In genomic region chr2:6904411-6904810, GRCm38 (mm10) we compare ENCODE assay signal across 21 mouse cellular contexts.
DNase-seq lines count a peak whose midpoint lies in the region; ATAC-seq lines count a peak whose summit lies in the region.
"Had no signal": no experiment of that assay in that cellular context is flagged by ENCODE, and none has a peak within 500 bp of the region (broad histone marks: within the 10 kb centered on the region; RNA-seq: fewer than 3 reads in every experiment).

No protein-coding gene starts in this region.

- ATAC-seq in forebrain, embryonic 15.5 days (replicated peaks), result no peak
- ATAC-seq in midbrain, embryonic 13.5 days, result no peak
- ATAC-seq: CD4-positive, CD25-positive, alpha-beta regulatory T cell, adult 4 months; intestine, postnatal 0 days had no signal

- H3K9me3 ChIP-seq in forebrain, embryonic 15.5 days, result no peaks in the 10 kb centered on the region
- H3K9me3 ChIP-seq in forebrain, embryonic 10.5 days, result no peaks in the 10 kb centered on the region
- H3K9me3 ChIP-seq in midbrain, embryonic 10.5 days (replicated peaks), result no peaks in the 10 kb centered on the region
- H3K9me3 ChIP-seq in midbrain, embryonic 13.5 days, result no peaks in the 10 kb centered on the region
- H3K9me3 ChIP-seq: embryonic facial prominence, embryonic 12.5 days; embryonic facial prominence, embryonic 15.5 days; forebrain, embryonic 12.5 days; hindbrain, embryonic 12.5 days; hindbrain, embryonic 15.5 days had no signal

- no peaks in the 10 kb centered on the region for H3K36me3 ChIP-seq in forebrain, embryonic 15.5 days
- no peaks in the 10 kb centered on the region for H3K36me3 ChIP-seq in forebrain, embryonic 10.5 days (replicated peaks)
- no peaks in the 10 kb centered on the region for H3K36me3 ChIP-seq in midbrain, embryonic 10.5 days
- H3K36me3 ChIP-seq in midbrain, embryonic 13.5 days, result no peaks in the 10 kb centered on the region
- H3K36me3 ChIP-seq: embryonic facial prominence, embryonic 12.5 days; embryonic facial prominence, embryonic 15.5 days; forebrain, embryonic 12.5 days; hindbrain, embryonic 12.5 days; hindbrain, embryonic 15.5 days had no signal

- no peak for DNase-seq in forebrain, embryonic 10.5 days (ENCODE audit: extremely low spot score, low spot score)
- DNase-seq in midbrain, embryonic 10.5 days (ENCODE audit: low spot score), result no peak
- peak; percentile 12 for DNase-seq in ZHBTc4 (ENCODE audit: low read depth, low spot score)
- DNase-seq in spleen, postnatal 10 days (ENCODE audit: low spot score in 2 of 2), result no peak
- DNase-seq: adrenal gland, postnatal 10 days; adrenal gland, postnatal 36 days; cerebellum, adult 18-20 months; cerebellum, adult 9-10 months; cerebellum, postnatal 14 days; gastrocnemius, postnatal 10 days; heart, adult 11 months had no signal

- 0 out of 2 replicates have a peak overlapping the region, but pooled peaks have one; percentile 23 for H3K27ac ChIP-seq in forebrain, embryonic 15.5 days (replicated peaks)
- H3K27ac ChIP-seq in forebrain, embryonic 10.5 days, result no peak overlapping the region
- 0 out of 2 replicates have a peak overlapping the region, but pooled peaks have one; percentile 46 for H3K27ac ChIP-seq in midbrain, embryonic 10.5 days (replicated peaks)
- H3K27ac ChIP-seq in midbrain, embryonic 13.5 days, result no peak overlapping the region
- H3K27ac ChIP-seq: embryonic facial prominence, embryonic 12.5 days; embryonic facial prominence, embryonic 15.5 days; forebrain, embryonic 12.5 days; hindbrain, embryonic 12.5 days; hindbrain, embryonic 15.5 days had no signal

- H3K27me3 ChIP-seq in forebrain, embryonic 15.5 days, result no peaks in the 10 kb centered on the region
- H3K27me3 ChIP-seq in forebrain, embryonic 10.5 days (ENCODE audit: poor library complexity, severe bottlenecking), result no peaks in the 10 kb centered on the region
- 0 out of 2 replicates have a peak, but pooled peaks cover 3% of the 10 kb centered on the region for H3K27me3 ChIP-seq in midbrain, embryonic 10.5 days (ENCODE audit: low read depth, poor library complexity, severe bottlenecking)
- no peaks in the 10 kb centered on the region for H3K27me3 ChIP-seq in midbrain, embryonic 13.5 days
- H3K27me3 ChIP-seq: embryonic facial prominence, embryonic 12.5 days; embryonic facial prominence, embryonic 15.5 days; forebrain, embryonic 12.5 days; hindbrain, embryonic 12.5 days; hindbrain, embryonic 15.5 days had no signal

- H3K9ac ChIP-seq in forebrain, embryonic 15.5 days (replicated peaks), result no peak overlapping the region
- no peak overlapping the region for H3K9ac ChIP-seq in midbrain, embryonic 13.5 days (replicated peaks)
- H3K9ac ChIP-seq: embryonic facial prominence, embryonic 12.5 days; embryonic facial prominence, embryonic 15.5 days; forebrain, embryonic 12.5 days; hindbrain, embryonic 12.5 days; hindbrain, embryonic 15.5 days had no signal

- no peak overlapping the region for H3K4me2 ChIP-seq in forebrain, embryonic 15.5 days (replicated peaks)
- H3K4me2 ChIP-seq in midbrain, embryonic 13.5 days (replicated peaks), result no peak overlapping the region
- H3K4me2 ChIP-seq: embryonic facial prominence, embryonic 12.5 days; embryonic facial prominence, embryonic 15.5 days; forebrain, embryonic 12.5 days; heart, embryonic 11.5 days; hindbrain, embryonic 12.5 days; hindbrain, embryonic 15.5 days had no signal

- 74% methylated on average over 3 of the region's 3 CpGs for WGBS in forebrain, embryonic 15.5 days
- 84% methylated on average over 3 of the region's 3 CpGs for WGBS in forebrain, embryonic 10.5 days
- 78% methylated on average over 3 of the region's 3 CpGs for WGBS in midbrain, embryonic 10.5 days
- 80% methylated on average over 3 of the region's 3 CpGs for WGBS in midbrain, embryonic 13.5 days

- H3K4me1 ChIP-seq in forebrain, embryonic 15.5 days, result peaks cover 12% of the 10 kb centered on the region
- peaks cover 30% of the 10 kb centered on the region for H3K4me1 ChIP-seq in forebrain, embryonic 10.5 days
- peaks cover 27% of the 10 kb centered on the region for H3K4me1 ChIP-seq in midbrain, embryonic 10.5 days
- peaks cover 10% of the 10 kb centered on the region for H3K4me1 ChIP-seq in midbrain, embryonic 13.5 days (replicated peaks)
- H3K4me1 ChIP-seq: embryonic facial prominence, embryonic 12.5 days; embryonic facial prominence, embryonic 15.5 days had no signal

- no peak overlapping the region for H3K4me3 ChIP-seq in forebrain, embryonic 15.5 days
- H3K4me3 ChIP-seq in forebrain, embryonic 10.5 days, result no peak overlapping the region
- no peak overlapping the region for H3K4me3 ChIP-seq in midbrain, embryonic 10.5 days
- no peak overlapping the region for H3K4me3 ChIP-seq in midbrain, embryonic 13.5 days (replicated peaks)
- H3K4me3 ChIP-seq: embryonic facial prominence, embryonic 12.5 days; embryonic facial prominence, embryonic 15.5 days; forebrain, embryonic 12.5 days; hindbrain, embryonic 12.5 days; hindbrain, embryonic 15.5 days had no signal

Comparison
In these comparisons a context has a peak if more than half of its experiments do, and no peak if none do; other contexts are left out.
1. H3K27ac ChIP-seq: peak in forebrain, embryonic 15.5 days (single experiment) and midbrain, embryonic 10.5 days (single experiment); none in forebrain, embryonic 10.5 days (single experiment) and midbrain, embryonic 13.5 days (single experiment).